Mouse (Mus musculus) ES-E14 (cell line): ENCODE results near the gene Plce1. TPM values are rescaled to one million over a fixed set of nuclear protein-coding genes. Genes with fewer than 3 reads are reported as not detected.

ENCODE experiments used
- DNase-seq: peaks from one replicate; pipeline ENCODE4 v3.0.0-alpha.2; 2013; ENCODE audit warnings: low read depth, low spot score
- H3K27ac ChIP-seq: 2 replicates; pipeline ENCODE4 v1.5.1; 2012; ENCODE audit warnings: low read depth, mild to moderate bottlenecking, low read length, moderate library complexity, mixed read lengths; ENCODE audit not compliant: poor library complexity, insufficient read depth, severe bottlenecking
- H3K36me3 ChIP-seq: 2 replicates; pipeline ENCODE4 v1.6.1; 2012; ENCODE audit warnings: mild to moderate bottlenecking, low read length, moderate library complexity, mixed read lengths; ENCODE audit not compliant: control insufficient read depth, poor library complexity, insufficient read depth, severe bottlenecking
- H3K4me1 ChIP-seq, 2 experiments: fragments of 150-350 bp in 1 of 2; sonication (generic) in 1 of 2; 2 replicates each; pipeline ENCODE4 v1.6.1; 2012; ENCODE audit warnings: low read length in 2 of 2, mild to moderate bottlenecking in 1 of 2, mixed read lengths in 1 of 2; ENCODE audit not compliant: control insufficient read depth in 2 of 2, insufficient read depth in 2 of 2, poor library complexity in 1 of 2
- H3K4me3 ChIP-seq, 2 experiments: fragments of 150-350 bp in 1 of 2; sonication (generic) in 1 of 2; 2 replicates each; pipeline ENCODE4 v1.5.1; 2012; ENCODE audit warnings: low read length in 2 of 2, low read depth in 1 of 2, mild to moderate bottlenecking in 1 of 2, mixed read lengths in 1 of 2; ENCODE audit not compliant: insufficient read depth in 1 of 2, poor library complexity in 1 of 2, severe bottlenecking in 1 of 2
- H3K9ac ChIP-seq: 2 replicates; pipeline ENCODE4 v1.6.1; 2012; ENCODE audit warnings: low read depth, mild to moderate bottlenecking, low read length, mixed read lengths; ENCODE audit not compliant: poor library complexity, insufficient read depth, severe bottlenecking
- H3K9me3 ChIP-seq: fragments of 150-350 bp; sonication (generic); 2 replicates; pipeline ENCODE4 v1.6.1; 2012; ENCODE audit warnings: low read depth, mild to moderate bottlenecking, low read length; ENCODE audit not compliant: control insufficient read depth, insufficient read depth
- CHD2 ChIP-seq: IDR thresholded peaks from 2 replicates; pipeline ENCODE4 v1.6.1; 2014; ENCODE audit warnings: mild to moderate bottlenecking, low read depth, low read length, inconsistent platforms
- HCFC1 ChIP-seq: IDR thresholded peaks from 2 replicates; pipeline ENCODE4 v1.6.1; 2012; ENCODE audit warnings: low read length, inconsistent platforms, borderline replicate concordance; ENCODE audit not compliant: insufficient read depth
- MAFK ChIP-seq: IDR thresholded peaks from 2 replicates; pipeline ENCODE4 v1.6.1; 2014; ENCODE audit warnings: mild to moderate bottlenecking, low read depth, low read length, inconsistent platforms; ENCODE audit not compliant: insufficient read depth
- ZC3H11A ChIP-seq: IDR thresholded peaks from 2 replicates; pipeline ENCODE4 v1.6.1; 2012; ENCODE audit warnings: low read depth, mild to moderate bottlenecking, inconsistent platforms, low read length, borderline replicate concordance
- ZNF384 ChIP-seq: IDR thresholded peaks from 2 replicates; pipeline ENCODE4 v1.6.1; 2012; ENCODE audit warnings: low read depth, low read length, inconsistent platforms
- in situ Hi-C, 2 experiments: fragments of 600-800 bp; cut with MboI; formaldehyde crosslinking; loops; one replicate each; pipeline ENCODE4 v1.15.1; 2025; ENCODE audit warnings: low sequenced_read_pairs in 2 of 2, inconsistent platforms in 1 of 2; ENCODE audit not compliant: unreplicated experiment in 2 of 2
- total RNA-seq: library from RNA; depleted of rRNA; stranded (reverse); fragments of 300-350 nt; gene quantifications from 2 replicates; pipeline ENCODE4 v1.2.3, GENCODE M21; 2012

The Plce1 gene
- total RNA-seq, 1 experiment: 2.2 TPM

- no peak for DNase-seq
- H3K9me3 ChIP-seq: no peaks in the 10 kb centered on the region
- H3K4me3 ChIP-seq: no peak overlapping the region
- in situ Hi-C loops: no loop called here
- no peak overlapping the region for H3K27ac ChIP-seq
- no peaks in the 10 kb centered on the region for H3K4me1 ChIP-seq
- TF ChIP-seq ZC3H11A: no peak
- no peak for TF ChIP-seq MAFK
- TF ChIP-seq CHD2: no peak
- no peak for TF ChIP-seq HCFC1
- TF ChIP-seq ZNF384: no peak
- no peaks in the 10 kb centered on the region for H3K36me3 ChIP-seq
- no peak overlapping the region for H3K9ac ChIP-seq
Measured at GRCm38 (mm10) chr19:38566156-38566555, 85.2 kb downstream of the Plce1 start.

GRCm38 (mm10) chr19:38566752-38567151 is 85.8 kb downstream of the Plce1 start:
- Histone ChIP-seq H3K4me3 (no peak overlapping the region), H3K4me1 (0 out of 4 replicates have a peak, but pooled peaks cover 0 to 2% of the 10 kb centered on the region in 2 experiments), H3K9ac (no peak overlapping the region), H3K27ac (no peak overlapping the region), H3K36me3 (no peaks in the 10 kb centered on the region), H3K9me3 (no peaks in the 10 kb centered on the region)
- DNase-seq: no peak
- in situ Hi-C loops: no loop called here
- TF ChIP-seq ZNF384 (no peak), MAFK (no peak)

DNA sequence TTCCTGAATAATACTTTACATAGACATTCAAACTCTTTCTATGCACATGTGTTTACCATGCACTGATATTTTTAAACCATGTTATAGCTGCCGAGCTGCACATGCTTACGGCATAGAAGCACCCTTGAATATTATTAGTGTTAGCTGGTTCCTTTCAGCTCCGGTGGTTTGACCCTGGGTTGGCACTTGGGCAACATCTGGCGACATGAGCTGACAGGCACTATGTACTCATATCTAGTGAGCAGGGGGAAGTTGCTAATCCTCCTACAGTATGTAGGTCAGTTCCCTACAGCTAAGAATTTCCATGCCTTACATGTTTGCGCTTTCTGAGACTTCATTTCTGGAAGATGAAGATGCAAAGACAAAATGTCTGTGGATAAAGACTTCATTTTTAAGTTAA is 86.4 kb downstream of the Plce1 start:
- no peak overlapping the region for H3K9ac ChIP-seq

GRCm38 (mm10) chr19:38578554-38579146 is 97.7 kb downstream of the Plce1 start:
- Histone ChIP-seq H3K9me3 (no peaks in the 10 kb centered on the region), H3K4me1 (no peaks in the 10 kb centered on the region), H3K36me3 (no peaks in the 10 kb centered on the region), H3K4me3 (no peak overlapping the region), H3K27ac (no peak overlapping the region; the same call in 1 of the 2 replicates), H3K9ac (no peak overlapping the region)
- TF ChIP-seq ZC3H11A (no peak), MAFK (no peak), ZNF384 (no peak), HCFC1 (no peak), CHD2 (no peak)
- DNase-seq: no peak
- in situ Hi-C loops: no loop called here

More for the DNA sequence above, 86.4 kb downstream of the Plce1 start:
- DNase-seq: no peak
- Histone ChIP-seq H3K9me3 (no peaks in the 10 kb centered on the region), H3K4me3 (no peak overlapping the region), H3K4me1 (0 out of 4 replicates have a peak, but pooled peaks cover 0 to 2% of the 10 kb centered on the region in 2 experiments), H3K36me3 (no peaks in the 10 kb centered on the region), H3K27ac (no peak overlapping the region)
- TF ChIP-seq CHD2 (no peak), HCFC1 (no peak), ZNF384 (no peak), MAFK (no peak), ZC3H11A (no peak)
- in situ Hi-C loops: no loop called here

DNA sequence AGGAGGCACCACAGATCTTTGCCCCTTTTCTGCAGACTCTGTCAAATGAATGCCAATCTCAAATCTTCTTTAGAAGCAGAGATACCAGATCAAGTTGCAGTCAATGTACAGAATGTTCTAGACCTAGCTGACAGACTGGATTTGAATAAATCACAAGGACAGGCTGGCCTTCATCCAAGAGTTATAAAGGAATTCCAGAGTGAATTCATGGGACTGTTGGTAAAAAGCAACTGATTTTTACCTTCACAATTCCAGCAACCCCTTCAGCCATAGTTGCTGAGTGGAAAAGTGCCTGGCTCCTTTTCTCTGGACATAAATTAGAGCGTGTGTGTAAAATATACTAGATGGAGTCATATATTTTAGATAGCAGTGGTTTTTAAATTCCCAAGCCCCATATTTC is 102.0 kb downstream of the Plce1 start:
- H3K36me3 ChIP-seq: no peaks in the 10 kb centered on the region
- no peaks in the 10 kb centered on the region for H3K4me1 ChIP-seq
- no peak overlapping the region for H3K9ac ChIP-seq
- no peaks in the 10 kb centered on the region for H3K9me3 ChIP-seq
- in situ Hi-C loops: no loop called here
- DNase-seq: no peak
- H3K27ac ChIP-seq: no peak overlapping the region
- TF ChIP-seq ZNF384: no peak
- TF ChIP-seq HCFC1: no peak
- no peak for TF ChIP-seq CHD2
- no peak for TF ChIP-seq ZC3H11A
- TF ChIP-seq MAFK: no peak
- H3K4me3 ChIP-seq: no peak overlapping the region
